Mouse (Mus musculus): ENCODE data around the gene Ino80b. TPM values are rescaled to one million over a fixed set of nuclear protein-coding genes. Genes with fewer than 3 reads are reported as not detected.

The Ino80b gene
- total RNA-seq, 4 experiments from 2014 or later = 14.3 to 18.2 (median 16.2) TPM

- no peak for DNase-seq (ENCODE audit: low spot score in 2 of 2)
Observed at GRCm38 (mm10) chr6:83141636-83142035, 16.4 kb upstream of the Ino80b start.

- no peak for DNase-seq (ENCODE audit: low spot score in 2 of 2)
Observed at GRCm38 (mm10) chr6:83140044-83140443, 14.8 kb upstream of the Ino80b start.

GRCm38 (mm10) chr6:83138056-83138455 is 12.8 kb upstream of the Ino80b start:
- DNase-seq (ENCODE audit: low spot score in 2 of 2) = no peak

- peak; percentile 87 to 89 for DNase-seq (ENCODE audit: low spot score in 2 of 2)
Observed at GRCm38 (mm10) chr6:83137576-83137950, 12.3 kb upstream of the Ino80b start.

- DNase-seq (ENCODE audit: low spot score in 2 of 2) = peak; percentile 59 to 74
Observed at GRCm38 (mm10) chr6:83136881-83137575, 11.8 kb upstream of the Ino80b start.

GRCm38 (mm10) chr6:83136291-83136880 is 11.2 kb upstream of the Ino80b start:
- DNase-seq (ENCODE audit: low spot score in 2 of 2) = no peak

GRCm38 (mm10) chr6:83135571-83136161 is 10.4 kb upstream of the Ino80b start:
- peak; percentile 30 to 51 for DNase-seq (ENCODE audit: low spot score in 2 of 2)

- DNase-seq (ENCODE audit: low spot score in 2 of 2) = no peak
Observed at GRCm38 (mm10) chr6:83134951-83135513, 9.8 kb upstream of the Ino80b start, which contains the start of gene Rtkn. Gene Rtkn (plus strand): TSS chr6:83135463.

- DNase-seq (ENCODE audit: low spot score in 2 of 2) = no peak
Observed at GRCm38 (mm10) chr6:83134226-83134625, 9.0 kb upstream of the Ino80b start.

GRCm38 (mm10) chr6:83132176-83132919 is 7.1 kb upstream of the Ino80b start:
- no peak for DNase-seq (ENCODE audit: low spot score in 2 of 2)

- DNase-seq (ENCODE audit: low spot score in 2 of 2) = no peak
Observed at GRCm38 (mm10) chr6:83131469-83132034, 6.3 kb upstream of the Ino80b start.

- DNase-seq (ENCODE audit: low spot score in 2 of 2) = no peak
Observed at GRCm38 (mm10) chr6:83127419-83127818, 2.2 kb upstream of the Ino80b start.

GRCm38 (mm10) chr6:83124851-83125312 is 349 bp downstream of the Ino80b start:
- peak; percentile 85 to 88 for DNase-seq (ENCODE audit: low spot score in 2 of 2)

- DNase-seq (ENCODE audit: low spot score in 2 of 2) = no peak
Observed at GRCm38 (mm10) chr6:83122961-83123360, 2.3 kb downstream of the Ino80b start.

GRCm38 (mm10) chr6:83121863-83122710 is 3.1 kb downstream of the Ino80b start:
- DNase-seq (ENCODE audit: low spot score in 2 of 2) = no peak

GRCm38 (mm10) chr6:83120930-83121862 is 4.0 kb downstream of the Ino80b start, which contains the start of gene Wbp1:
Gene Wbp1 (minus strand): TSS chr6:83121559.
- DNase-seq (ENCODE audit: low spot score in 2 of 2) = peak; percentile 86 to 94

- DNase-seq (ENCODE audit: low spot score in 2 of 2) = no peak
Observed at GRCm38 (mm10) chr6:83119734-83120051, 5.5 kb downstream of the Ino80b start.

- no peak for DNase-seq (ENCODE audit: low spot score in 2 of 2)
Observed at GRCm38 (mm10) chr6:83118825-83119733, 6.2 kb downstream of the Ino80b start.

Data from gastrocnemius, adult 8-10 months (tissue).